Mouse (Mus musculus): ENCODE results near the gene Lrrc8a.

DNA sequence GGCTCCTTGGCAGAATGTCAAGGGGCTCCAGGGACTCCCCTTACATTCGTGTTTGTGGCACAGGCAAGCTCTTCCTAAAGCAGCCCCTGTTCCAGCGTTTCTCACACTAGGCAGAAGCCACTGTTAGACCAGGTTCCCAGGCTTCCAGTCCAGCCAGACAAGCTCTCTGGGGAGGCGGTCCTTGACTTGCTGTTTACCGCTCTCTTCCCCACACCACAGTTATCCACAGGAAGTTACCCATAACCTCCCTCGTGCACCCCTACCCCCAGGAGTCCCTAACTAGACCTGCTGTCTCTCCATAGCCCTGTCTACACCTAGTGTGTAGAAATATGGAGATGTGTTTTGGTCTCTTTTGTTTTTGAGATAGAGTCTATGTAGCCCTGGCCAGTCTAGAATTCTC is 16.3 kb downstream of the Lrrc8a start:
- TF ChIP-seq CTCF (IDR thresholded peaks at IDR 0.05; ENCODE audit: extremely low read depth, insufficient read depth, low read length) = no peak
- no peak for TF ChIP-seq POLR2A (IDR thresholded peaks at IDR 0.05; ENCODE audit: extremely low read depth, insufficient read depth, low read length)

All from cortical plate, adult 2 months (tissue).